Mouse (Mus musculus): ENCODE measurements around the gene Gm21083. TPM values are rescaled to one million over a fixed set of nuclear protein-coding genes. Genes with fewer than 3 reads are reported as not detected.
"Not testable (repeated sequence)": the region's sequence is repeated elsewhere in the genome, so short reads cannot be mapped to it uniquely, and the experiment has no call there.

The Gm21083 gene
- total RNA-seq, 1 experiment from 2014 or later, result not detected

GRCm38 (mm10) chr5:15628136-15628535, 51.0 kb downstream of the Gm21083 start:
- peak; percentile 53 for DNase-seq

- DNase-seq, result not testable (repeated sequence)
Observed at GRCm38 (mm10) chr5:15630068-15630467, 52.9 kb downstream of the Gm21083 start.

Other genes with a start within 250 kb of the Gm21083 start
- gene Gm21149, start 100.8 kb upstream of the Gm21083 start, total RNA-seq (2021), result not detected in 2 replicates
- gene Gm21190, start 48.1 kb upstream of the Gm21083 start, total RNA-seq (2021), result not detected in 2 replicates
- gene Speer4d, start 41.7 kb downstream of the Gm21083 start, total RNA-seq (2021), result not detected in 2 replicates
- gene 4930572O03Rik, start 79.7 kb downstream of the Gm21083 start, total RNA-seq (2021), result not detected in 2 replicates
- not detected in 2 replicates for gene Speer4c, start 136.9 kb downstream of the Gm21083 start, total RNA-seq (2021)